Mouse (Mus musculus) liver, embryonic 11.5 days (tissue): ENCODE measurements at regions not wholly inside any gene's neighbourhood (a gene's known extent, or its start where the extent isn't known, plus 50 kb on each side); places are given as distances from the start of the nearest gene placed in this dataset.

Source experiments
- ATAC-seq: fragments of 200-750 bp; cut with Nextera tagmentation; replicated peaks from 2 replicates; pipeline ENCODE4 v1.8.0; 2017; ENCODE audit warnings: moderate number of reproducible peaks, mild to moderate bottlenecking, moderate TSS enrichment, moderate library complexity; ENCODE audit not compliant: low FRiP score
- DNase-seq: peaks from one replicate; pipeline ENCODE4 v3.0.0-alpha.2; 2017; ENCODE audit warnings: low spot score
- H3K27ac ChIP-seq: fragments of 300-500 bp; sonication (generic); 2 replicates; pipeline ENCODE4 v1.5.1; 2014; ENCODE audit warnings: mild to moderate bottlenecking, low read depth, low read length, control low read depth
- H3K27me3 ChIP-seq: fragments of 300-500 bp; sonication (generic); replicated peaks from 2 replicates; pipeline ENCODE4 v1.6.1; 2014; ENCODE audit warnings: low read length, mixed read lengths; ENCODE audit not compliant: control insufficient read depth, insufficient read depth
- H3K36me3 ChIP-seq: fragments of 300-500 bp; sonication (generic); 2 replicates; pipeline ENCODE4 v1.6.1; 2014; ENCODE audit warnings: mild to moderate bottlenecking, low read length, moderate library complexity, mixed read lengths; ENCODE audit not compliant: control insufficient read depth, insufficient read depth
- H3K4me1 ChIP-seq: fragments of 300-500 bp; sonication (generic); replicated peaks from 2 replicates; pipeline ENCODE4 v1.6.1; 2014; ENCODE audit warnings: low read length, mixed read lengths; ENCODE audit not compliant: control insufficient read depth, insufficient read depth
- H3K4me2 ChIP-seq: fragments of 300-500 bp; sonication (generic); 2 replicates; pipeline ENCODE4 v1.6.1; 2014; ENCODE audit warnings: mild to moderate bottlenecking, control low read depth, moderate library complexity
- H3K4me3 ChIP-seq: fragments of 300-500 bp; sonication (generic); 2 replicates; pipeline ENCODE4 v1.5.1; 2014; ENCODE audit warnings: low read depth, low read length, control low read depth
- H3K9ac ChIP-seq: fragments of 300-500 bp; sonication (generic); 2 replicates; pipeline ENCODE4 v1.6.1; 2014; ENCODE audit warnings: low read depth, low read length, control low read depth
- H3K9me3 ChIP-seq: fragments of 300-500 bp; sonication (generic); 2 replicates; pipeline ENCODE4 v1.6.1; 2016; ENCODE audit warnings: low read length, inconsistent platforms, mixed read lengths; ENCODE audit not compliant: control insufficient read depth
- WGBS: fragments of 180-500 bp; shearing (Covaris S2); extraction: QIAGEN DNeasy Blood & Tissue Kit; methylation state at CpG from one replicate; pipeline ENCODE4 v1.1.7; 2014; 5-methylcytosine and 5-hydroxymethylcytosine counted together

DNA sequence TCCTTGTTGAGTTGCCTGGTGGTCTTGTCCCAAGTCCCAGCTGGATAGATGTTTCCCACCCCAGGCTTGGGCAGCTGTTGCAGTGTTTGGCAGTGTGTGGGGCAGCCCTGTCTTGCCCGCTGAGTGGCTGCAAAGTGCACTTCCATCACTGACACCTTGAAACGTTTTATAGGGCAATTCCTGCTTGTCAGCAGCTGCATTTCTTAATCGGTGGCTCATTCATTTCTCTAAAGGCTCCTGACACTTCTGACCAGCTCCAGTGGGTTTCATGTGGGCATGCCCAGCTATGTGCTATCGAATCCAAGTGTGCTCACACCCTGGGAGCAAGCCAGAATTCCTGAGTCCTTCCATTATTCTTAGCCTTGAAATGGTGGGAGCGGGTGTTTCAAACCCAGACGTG, 207.7 kb downstream of the Ttc32 start:
- no peaks in the 10 kb centered on the region for H3K36me3 ChIP-seq
- no peaks in the 10 kb centered on the region for H3K27me3 ChIP-seq
- H3K4me1 ChIP-seq = no peaks in the 10 kb centered on the region
- 62% methylated on average over 6 of the region's 6 CpGs for WGBS
- no peaks in the 10 kb centered on the region for H3K9me3 ChIP-seq
- no peak overlapping the region for H3K27ac ChIP-seq
- no peak overlapping the region for H3K4me2 ChIP-seq
- ATAC-seq (no peak), DNase-seq (no peak)
- no peak overlapping the region for H3K4me3 ChIP-seq
- no peak overlapping the region for H3K9ac ChIP-seq

DNA sequence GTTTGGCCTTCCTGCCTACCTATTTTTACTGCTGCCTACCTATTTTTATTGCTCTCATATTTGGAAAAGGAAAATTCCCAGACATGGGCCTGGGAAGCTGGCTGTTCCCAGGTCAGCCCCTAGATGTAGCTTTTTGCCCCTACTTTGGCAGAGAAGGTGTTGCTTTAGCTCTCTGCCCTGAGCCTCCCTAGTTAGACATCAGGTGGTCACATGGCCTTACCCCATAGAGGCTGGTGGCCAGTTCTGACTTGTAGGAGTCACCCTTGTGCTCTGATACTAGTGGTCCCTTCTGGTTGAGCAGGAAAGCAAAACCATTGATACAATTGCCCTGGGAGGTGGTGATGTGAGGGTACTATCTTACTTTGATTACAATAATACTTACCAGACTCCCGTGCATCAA, 208.2 kb downstream of the Ttc32 start:
- no peaks in the 10 kb centered on the region for H3K36me3 ChIP-seq
- DNase-seq (no peak), ATAC-seq (no peak)
- no peaks in the 10 kb centered on the region for H3K4me1 ChIP-seq
- 61% methylated on average over 1 of the region's 1 CpGs for WGBS
- no peak overlapping the region for H3K4me3 ChIP-seq
- H3K27ac ChIP-seq = no peak overlapping the region
- H3K9me3 ChIP-seq = no peaks in the 10 kb centered on the region
- no peaks in the 10 kb centered on the region for H3K27me3 ChIP-seq
- H3K9ac ChIP-seq = no peak overlapping the region
- H3K4me2 ChIP-seq = no peak overlapping the region

DNA sequence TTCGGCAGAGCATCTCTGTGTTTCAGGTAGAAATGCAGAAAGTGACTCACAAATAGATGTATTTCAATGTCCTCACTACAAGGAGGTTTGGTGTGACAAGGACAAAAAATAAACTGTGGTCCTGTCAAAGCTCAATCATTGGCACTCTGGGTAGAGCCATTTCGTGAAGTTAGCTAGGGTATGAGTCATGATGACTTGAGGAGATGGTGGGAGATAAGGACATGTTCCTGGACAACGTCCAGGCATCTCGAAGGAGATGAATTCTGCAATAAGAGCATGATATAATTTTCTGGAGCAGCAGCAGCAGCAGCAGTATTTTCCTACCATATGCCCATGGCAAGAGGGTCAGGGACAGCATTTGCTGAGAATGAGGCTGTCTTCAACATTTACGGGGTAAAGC, 217.7 kb downstream of the Ttc32 start:
- Histone ChIP-seq H3K9ac (no peak overlapping the region), H3K4me3 (no peak overlapping the region), H3K4me1 (no peaks in the 10 kb centered on the region), H3K4me2 (no peak overlapping the region), H3K27me3 (no peaks in the 10 kb centered on the region), H3K36me3 (no peaks in the 10 kb centered on the region), H3K9me3 (no peaks in the 10 kb centered on the region), H3K27ac (no peak overlapping the region)
- 62% methylated on average over 5 of the region's 5 CpGs for WGBS
- no peak for ATAC-seq
- no peak for DNase-seq

DNA sequence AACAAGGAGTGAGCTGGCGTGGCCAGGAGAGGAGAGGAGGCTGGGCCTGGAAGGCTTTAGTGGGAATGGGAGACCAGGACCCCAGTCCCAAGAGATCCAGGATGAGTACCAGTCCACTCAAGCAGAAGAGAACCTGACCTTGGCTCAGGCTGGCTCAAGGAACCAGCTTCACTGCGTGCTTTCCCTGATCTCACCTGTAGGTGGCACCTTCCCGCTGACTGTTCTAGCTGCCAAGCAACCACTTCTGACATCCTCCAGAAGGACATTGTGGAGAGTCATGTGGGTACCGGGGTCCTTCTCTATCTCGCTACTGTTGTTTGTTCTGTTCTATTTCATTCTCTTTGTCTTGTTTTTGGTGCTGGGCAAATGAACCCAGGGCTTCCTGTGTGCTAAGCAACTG, 222.0 kb downstream of the Ttc32 start:
- Histone ChIP-seq H3K4me2 (no peak overlapping the region), H3K4me1 (no peaks in the 10 kb centered on the region), H3K27me3 (no peaks in the 10 kb centered on the region), H3K36me3 (no peaks in the 10 kb centered on the region), H3K4me3 (no peak overlapping the region), H3K9me3 (no peaks in the 10 kb centered on the region), H3K27ac (no peak overlapping the region), H3K9ac (no peak overlapping the region)
- WGBS = 20% methylated on average over 5 of the region's 5 CpGs
- DNase-seq (no peak), ATAC-seq (no peak)

DNA sequence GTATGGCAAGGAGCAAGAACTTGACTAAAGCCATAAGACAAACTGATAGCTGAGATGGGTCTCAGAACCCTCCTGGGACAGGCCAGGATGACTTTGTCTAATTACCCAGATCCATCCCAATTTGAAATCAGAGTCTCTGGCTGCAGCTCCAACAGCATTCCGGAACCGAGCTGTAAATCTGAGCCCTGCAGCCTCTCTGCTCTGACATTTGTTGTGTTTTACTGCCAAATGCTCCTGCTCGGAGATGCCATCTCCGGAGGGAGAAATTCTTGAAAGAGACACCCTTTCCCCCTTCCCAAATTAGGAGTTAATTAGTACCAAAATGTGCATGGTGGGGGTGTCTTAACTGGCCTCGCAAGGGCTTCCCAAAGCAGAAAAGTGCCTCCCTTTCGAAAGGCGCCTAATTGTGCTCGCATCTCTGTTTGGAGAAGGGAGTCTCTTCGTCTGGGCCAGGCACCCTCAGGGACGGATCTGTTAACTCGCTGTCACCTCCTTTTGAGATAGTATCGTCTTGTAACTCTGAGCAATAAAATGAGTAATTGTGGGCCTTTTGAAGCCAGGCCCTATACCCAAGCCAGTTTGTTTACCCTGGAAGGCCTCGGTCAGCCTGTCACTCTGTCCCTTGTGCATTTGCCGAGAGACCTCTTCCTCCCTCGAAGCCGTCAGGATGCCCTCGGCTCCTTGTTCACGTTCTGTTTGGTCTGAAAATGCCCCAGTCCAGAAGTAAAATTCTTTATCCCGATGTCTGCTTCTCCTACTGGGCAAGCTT, 223.7 kb downstream of the Ttc32 start:
- Histone ChIP-seq H3K9me3 (no peaks in the 10 kb centered on the region), H3K27me3 (no peaks in the 10 kb centered on the region), H3K9ac (no peak overlapping the region), H3K36me3 (no peaks in the 10 kb centered on the region), H3K4me1 (no peaks in the 10 kb centered on the region), H3K4me2 (no peak overlapping the region), H3K4me3 (no peak overlapping the region), H3K27ac (no peak overlapping the region)
- DNase-seq (no peak), ATAC-seq (no peak)
- 27% methylated on average over 19 of the region's 19 CpGs for WGBS

DNA sequence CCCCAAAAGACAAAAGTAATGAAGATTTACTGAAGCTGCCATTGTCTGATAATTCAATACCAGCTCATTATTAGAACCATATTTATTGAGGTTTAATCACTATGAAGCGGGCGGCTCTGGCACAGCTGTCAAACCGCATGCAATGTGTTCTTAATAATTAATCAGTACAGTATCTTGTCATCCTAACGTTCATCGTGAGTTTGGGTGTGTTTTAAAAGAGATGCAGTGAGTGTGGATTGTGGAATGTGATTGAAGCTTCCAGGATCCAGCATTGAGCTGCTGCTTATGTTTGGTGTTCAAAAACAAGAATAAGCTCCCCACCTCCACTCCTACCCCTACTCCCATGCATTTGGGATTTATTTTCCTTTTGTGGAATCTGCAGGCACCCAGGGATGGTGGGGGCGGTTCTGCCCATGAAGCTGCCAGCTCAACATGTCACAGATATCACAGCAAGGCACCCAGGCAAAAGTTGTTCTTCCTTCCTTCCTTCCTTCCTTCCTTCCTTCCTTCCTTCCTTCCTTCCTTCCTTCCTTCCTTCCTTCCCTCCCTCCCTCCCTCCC, 224.6 kb downstream of the Ttc32 start:
- Histone ChIP-seq H3K4me2 (no peak overlapping the region), H3K27me3 (no peaks in the 10 kb centered on the region), H3K9me3 (no peaks in the 10 kb centered on the region), H3K27ac (no peak overlapping the region), H3K36me3 (no peaks in the 10 kb centered on the region), H3K4me1 (no peaks in the 10 kb centered on the region), H3K9ac (no peak overlapping the region), H3K4me3 (no peak overlapping the region)
- no peak for DNase-seq
- ATAC-seq = no peak
- WGBS = 67% methylated on average over 6 of the region's 6 CpGs

DNA sequence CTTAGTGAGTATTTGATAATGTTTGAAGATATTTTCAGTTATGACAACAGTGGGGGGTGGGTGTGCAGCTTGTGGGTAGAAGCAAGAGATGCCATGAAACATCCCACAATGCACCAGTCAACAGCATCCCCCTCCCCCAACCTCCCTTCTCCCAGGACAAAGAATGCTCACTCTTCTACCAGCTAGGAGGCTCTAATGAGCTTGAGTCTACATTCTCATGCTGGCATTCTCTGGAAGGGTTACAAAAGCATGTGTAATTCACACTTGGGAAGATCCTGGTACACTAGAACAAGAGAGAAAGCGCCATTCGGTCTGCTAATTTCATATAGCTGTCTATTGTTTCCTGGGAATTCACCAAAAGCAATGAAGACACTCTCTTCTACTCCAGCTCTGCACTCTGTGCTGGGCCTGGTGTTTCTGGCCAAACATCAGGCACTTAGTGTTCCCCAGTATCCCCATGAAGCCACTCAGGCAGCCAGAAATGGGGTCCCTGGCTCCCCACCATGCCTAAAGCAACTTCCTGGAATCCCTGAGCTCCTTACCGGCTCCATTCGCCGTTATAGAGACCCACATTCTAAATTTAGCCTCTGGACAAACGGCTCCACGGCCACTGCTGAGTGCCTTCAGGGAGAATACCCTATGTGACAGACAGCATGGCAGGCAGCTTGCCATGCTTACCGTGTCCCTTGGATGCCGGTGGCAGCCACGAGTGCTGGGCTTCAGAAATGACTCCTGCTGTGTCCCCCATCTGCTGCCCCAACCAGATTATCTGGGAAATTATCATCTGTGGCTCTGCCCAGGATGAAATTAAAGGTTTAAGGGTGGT, 226.1 kb downstream of the Ttc32 start:
- Histone ChIP-seq H3K36me3 (no peaks in the 10 kb centered on the region), H3K9ac (no peak overlapping the region), H3K4me2 (no peak overlapping the region), H3K4me1 (no peaks in the 10 kb centered on the region), H3K4me3 (no peak overlapping the region), H3K9me3 (no peaks in the 10 kb centered on the region), H3K27ac (no peak overlapping the region), H3K27me3 (no peaks in the 10 kb centered on the region)
- DNase-seq = no peak
- 61% methylated on average over 10 of the region's 10 CpGs for WGBS
- ATAC-seq = no peak

DNA sequence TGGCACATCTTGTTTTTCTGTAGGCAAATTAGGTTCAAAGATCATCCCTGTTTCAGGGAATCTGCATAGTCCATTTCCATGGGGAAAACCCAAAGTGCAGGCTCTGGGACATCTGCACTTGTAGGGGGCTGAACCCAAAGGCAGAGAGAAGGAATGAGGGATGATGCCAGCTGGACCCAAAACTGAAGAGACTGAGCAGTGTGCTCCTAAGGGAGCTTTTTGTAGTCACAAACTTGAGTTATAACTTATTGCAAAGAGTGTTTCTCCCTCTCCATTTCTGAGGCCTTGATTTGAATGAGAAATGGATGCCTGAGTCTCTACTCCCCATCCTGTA, 226.7 kb downstream of the Ttc32 start:
- Histone ChIP-seq H3K4me3 (no peak overlapping the region), H3K4me2 (no peak overlapping the region), H3K36me3 (no peaks in the 10 kb centered on the region), H3K27me3 (no peaks in the 10 kb centered on the region), H3K9me3 (no peaks in the 10 kb centered on the region), H3K9ac (no peak overlapping the region), H3K4me1 (no peaks in the 10 kb centered on the region), H3K27ac (no peak overlapping the region)
- ATAC-seq (no peak), DNase-seq (no peak)

DNA sequence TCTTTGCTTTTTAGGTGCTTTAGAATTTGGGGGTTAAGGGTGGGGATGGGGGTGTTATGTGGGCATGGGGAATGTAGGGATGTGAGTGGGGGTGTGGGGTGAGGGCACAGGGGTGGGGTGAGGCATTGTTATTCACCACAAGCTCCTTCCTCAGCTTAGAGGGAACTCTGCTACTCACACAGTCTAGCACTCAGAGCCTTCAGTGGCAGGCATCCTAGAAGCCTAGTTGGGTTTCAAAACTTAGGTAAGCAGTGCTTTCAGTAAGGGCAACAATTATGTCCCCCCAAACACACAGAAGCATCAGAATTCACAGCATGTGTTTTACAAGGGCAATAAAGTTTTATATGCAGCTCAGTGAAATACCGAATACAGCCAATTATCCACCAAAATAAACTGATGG, 228.4 kb downstream of the Ttc32 start:
- no peak overlapping the region for H3K4me3 ChIP-seq
- H3K9me3 ChIP-seq = no peaks in the 10 kb centered on the region
- no peaks in the 10 kb centered on the region for H3K4me1 ChIP-seq
- no peaks in the 10 kb centered on the region for H3K27me3 ChIP-seq
- ATAC-seq (no peak), DNase-seq (no peak)
- H3K9ac ChIP-seq = no peak overlapping the region
- no peak overlapping the region for H3K27ac ChIP-seq
- H3K36me3 ChIP-seq = no peaks in the 10 kb centered on the region
- no peak overlapping the region for H3K4me2 ChIP-seq
- WGBS = 92% methylated on average over 1 of the region's 1 CpGs
